Mouse (Mus musculus): ENCODE data around the gene Pla2g12b.

The Pla2g12b gene

DNA sequence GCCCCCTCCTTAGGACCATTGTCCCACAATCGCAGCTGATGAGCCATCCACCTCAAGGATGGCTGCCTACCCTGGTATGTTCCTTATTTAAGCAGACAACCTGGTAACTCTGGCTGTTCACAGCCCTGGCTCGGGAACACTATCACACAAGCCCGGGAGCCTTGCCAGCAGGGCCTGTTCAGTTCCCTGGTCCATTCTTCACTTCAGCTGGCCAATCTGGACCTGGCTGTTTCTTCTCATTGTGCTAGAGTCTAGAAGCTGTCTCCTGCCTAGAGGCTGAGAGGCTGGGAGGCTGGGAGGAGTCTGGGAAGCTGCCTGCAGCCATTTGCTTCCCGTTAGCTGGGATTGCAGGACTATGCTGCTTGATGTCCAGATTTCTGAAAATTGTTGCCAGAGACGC lies 67.0 kb downstream of the Pla2g12b start:
- no peak for DNase-seq
